Mouse (Mus musculus): ENCODE data around the gene Cnnm3.
A peak's percentile ranks its signal among the peaks of the same experiment; 100 is the strongest.
"Not testable (repeated sequence)": the region's sequence is repeated elsewhere in the genome, so short reads cannot be mapped to it uniquely, and the experiment has no call there.

Gene Cnnm3

GRCm38 (mm10) chr1:36501261-36501660, 10.4 kb upstream of the Cnnm3 start:
- DNase-seq: peak; percentile 79

GRCm38 (mm10) chr1:36508238-36508637, 3.4 kb upstream of the Cnnm3 start:
- DNase-seq: no peak

GRCm38 (mm10) chr1:36512089-36512965, 660 bp downstream of the Cnnm3 start:
- peak; percentile 75 for DNase-seq

- no peak for DNase-seq
These were observed 1.3 kb downstream of the Cnnm3 start for GRCm38 (mm10) chr1:36512966-36513280.

- no peak for DNase-seq
These were observed 1.6 kb downstream of the Cnnm3 start for GRCm38 (mm10) chr1:36513310-36513709.

GRCm38 (mm10) chr1:36513718-36514117, 2.1 kb downstream of the Cnnm3 start:
- DNase-seq: peak; percentile 63

DNA sequence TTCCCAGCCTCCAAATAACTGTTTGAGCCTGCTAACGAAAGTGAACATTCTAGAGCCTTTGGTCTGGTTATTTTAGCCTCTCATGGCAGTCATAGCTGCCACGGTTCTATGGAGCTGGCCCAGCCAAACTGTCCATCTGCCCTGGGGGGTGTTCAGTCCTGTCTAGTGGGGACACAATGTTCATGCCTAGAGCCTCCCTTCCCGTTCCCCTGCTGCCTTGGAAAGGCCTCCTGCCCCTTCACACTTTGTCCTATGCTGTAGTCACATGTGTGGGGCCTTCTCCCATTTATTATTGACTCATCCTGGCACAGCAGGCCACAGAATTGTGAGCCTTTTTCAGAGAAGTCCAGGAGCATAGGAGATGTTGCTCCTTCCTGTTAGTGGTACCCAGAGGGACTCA, 6.6 kb downstream of the Cnnm3 start:
- DNase-seq: no peak

- DNase-seq: no peak
These were observed 8.0 kb downstream of the Cnnm3 start for GRCm38 (mm10) chr1:36519626-36520025.

GRCm38 (mm10) chr1:36522210-36522609, 10.5 kb downstream of the Cnnm3 start:
- DNase-seq: no peak

DNA sequence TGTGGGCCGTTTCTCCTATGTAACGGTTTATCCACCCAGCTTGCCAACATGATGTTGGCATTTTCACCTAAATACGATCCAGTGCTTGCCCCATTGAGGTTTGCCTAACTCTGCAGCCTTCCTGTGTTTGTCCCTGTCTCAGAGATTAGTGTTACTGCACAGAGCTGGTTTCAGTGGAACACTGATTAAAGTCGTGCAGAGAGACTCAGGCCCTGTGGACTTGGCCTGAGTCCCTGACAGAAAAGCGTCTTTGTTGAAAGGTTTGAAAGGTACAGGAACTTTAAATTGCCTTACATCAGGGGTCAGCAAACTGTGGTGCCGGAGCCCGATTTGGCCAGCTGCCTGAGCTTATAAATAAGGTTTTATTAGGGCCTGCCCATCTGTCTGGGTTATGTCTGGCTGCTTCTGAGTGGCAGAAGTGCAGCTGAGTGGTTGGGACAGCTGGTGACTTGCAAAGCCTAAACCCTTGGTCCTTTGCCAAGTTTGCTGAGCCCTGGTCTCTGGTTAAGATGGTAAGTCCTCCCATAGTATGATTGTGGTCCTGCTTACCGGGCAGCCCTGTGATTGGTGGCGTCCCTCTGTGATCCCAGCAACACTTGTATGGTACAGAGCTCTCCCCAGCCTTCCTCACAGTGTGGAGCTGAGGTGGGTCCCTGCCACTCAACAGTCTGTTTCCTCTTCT, 11.8 kb downstream of the Cnnm3 start:
- no peak for DNase-seq

GRCm38 (mm10) chr1:36524058-36524457, 12.4 kb downstream of the Cnnm3 start:
- no peak for DNase-seq

DNA sequence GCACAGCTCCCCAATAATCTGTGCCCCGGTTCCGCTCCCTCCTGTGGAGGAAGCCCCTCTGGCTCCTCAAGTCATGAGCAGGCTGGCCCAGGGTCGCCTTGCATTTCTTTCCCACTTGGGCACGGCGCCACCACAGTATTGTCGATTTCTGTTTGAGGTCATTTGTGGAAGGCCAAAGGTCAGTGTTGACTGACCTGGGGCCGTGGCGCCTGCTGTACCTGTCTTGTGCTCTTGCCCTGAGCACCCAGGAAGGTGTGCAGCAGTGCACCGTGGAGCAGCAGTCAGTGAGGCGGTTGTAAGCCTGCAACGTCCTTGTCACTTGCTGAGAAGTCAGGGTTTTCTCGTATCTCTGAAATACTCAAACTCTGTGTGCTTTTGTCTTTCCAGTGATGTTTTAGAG, 14.1 kb downstream of the Cnnm3 start:
- DNase-seq: no peak

- DNase-seq: no peak
These were observed 15.2 kb downstream of the Cnnm3 start for GRCm38 (mm10) chr1:36526903-36527302.

DNA sequence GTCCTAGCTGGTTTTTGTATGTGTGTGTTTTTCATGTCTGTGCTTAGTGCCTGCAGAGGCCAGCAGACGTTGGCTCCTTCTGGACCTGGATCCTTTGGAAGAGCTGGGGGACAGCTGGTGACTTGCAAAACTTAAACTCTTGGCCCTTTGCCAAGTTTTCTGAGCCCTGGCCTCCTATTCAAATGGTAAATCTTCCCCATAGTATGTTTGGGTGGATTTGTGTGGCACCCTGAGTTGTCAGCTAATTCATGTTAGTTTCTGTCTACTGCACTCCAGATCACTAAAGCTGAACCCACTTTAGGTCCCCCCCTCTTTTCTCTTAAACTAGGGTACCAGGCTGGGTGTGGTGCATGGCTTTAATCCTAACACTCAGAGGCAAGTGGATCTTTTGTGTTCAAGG, 16.7 kb downstream of the Cnnm3 start:
- peak; percentile 36 for DNase-seq

DNA sequence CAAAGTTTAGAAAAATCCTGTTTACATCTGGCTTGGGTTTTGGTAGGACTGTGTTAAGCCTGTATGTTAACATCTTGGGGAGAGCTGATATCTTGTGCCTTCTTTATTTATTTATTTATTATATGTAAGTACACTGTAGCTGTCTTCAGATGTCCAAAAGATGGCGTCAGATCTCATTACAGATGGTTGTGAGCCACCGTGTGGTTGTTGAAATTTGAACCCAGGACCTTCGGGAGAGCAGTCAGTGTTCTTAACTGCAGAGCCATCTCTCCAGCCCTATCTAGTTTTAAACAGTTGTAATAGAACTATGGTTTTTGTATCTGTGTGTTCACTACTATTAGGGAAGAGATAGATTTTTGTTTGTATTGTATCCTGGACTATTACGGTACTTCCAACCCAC, 17.6 kb downstream of the Cnnm3 start:
- no peak for DNase-seq

- DNase-seq: no peak
These were observed 18.2 kb downstream of the Cnnm3 start for GRCm38 (mm10) chr1:36529875-36530274.

DNA sequence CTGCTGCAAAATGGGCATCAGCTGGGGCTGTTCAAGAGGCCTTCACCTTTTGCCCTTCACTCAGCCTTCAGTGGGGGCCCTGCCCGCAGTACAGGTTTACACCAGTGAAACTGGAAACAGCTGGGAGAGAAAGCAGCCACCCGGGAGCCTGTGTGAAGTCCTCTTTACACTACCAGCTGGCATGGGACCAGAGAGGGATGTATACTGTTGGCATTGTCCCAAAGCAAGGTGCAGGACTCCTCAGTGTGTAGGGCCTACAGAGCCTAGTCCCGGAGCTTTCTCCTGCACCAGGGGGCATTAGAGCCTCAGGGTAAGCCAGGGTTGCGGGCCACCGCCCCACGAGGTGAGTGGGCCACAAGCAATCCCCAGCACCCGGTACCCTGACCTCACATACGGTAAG, 18.8 kb downstream of the Cnnm3 start:
- no peak for DNase-seq

DNA sequence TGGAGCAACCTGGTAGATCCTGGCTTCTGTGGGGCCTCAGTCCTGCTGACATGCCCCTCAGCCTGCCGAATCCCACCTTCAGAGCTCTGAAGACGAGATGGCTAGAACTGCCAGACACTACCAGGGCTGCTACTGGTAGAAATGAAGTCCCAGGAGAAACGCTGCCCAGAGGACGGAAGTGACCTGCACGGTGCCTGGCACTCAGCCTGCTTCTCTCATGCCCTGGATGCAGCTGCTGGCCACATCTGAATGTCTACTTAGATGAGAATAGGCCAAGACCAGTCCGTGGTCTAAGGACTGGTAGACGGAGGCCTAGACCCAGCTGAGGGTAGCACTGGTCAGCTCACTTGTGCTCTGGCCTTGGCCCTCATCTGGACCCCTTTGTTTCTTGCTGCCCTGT, 19.3 kb downstream of the Cnnm3 start:
- DNase-seq: no peak

- no peak for DNase-seq
These were observed 19.8 kb downstream of the Cnnm3 start for GRCm38 (mm10) chr1:36531461-36531860.

DNA sequence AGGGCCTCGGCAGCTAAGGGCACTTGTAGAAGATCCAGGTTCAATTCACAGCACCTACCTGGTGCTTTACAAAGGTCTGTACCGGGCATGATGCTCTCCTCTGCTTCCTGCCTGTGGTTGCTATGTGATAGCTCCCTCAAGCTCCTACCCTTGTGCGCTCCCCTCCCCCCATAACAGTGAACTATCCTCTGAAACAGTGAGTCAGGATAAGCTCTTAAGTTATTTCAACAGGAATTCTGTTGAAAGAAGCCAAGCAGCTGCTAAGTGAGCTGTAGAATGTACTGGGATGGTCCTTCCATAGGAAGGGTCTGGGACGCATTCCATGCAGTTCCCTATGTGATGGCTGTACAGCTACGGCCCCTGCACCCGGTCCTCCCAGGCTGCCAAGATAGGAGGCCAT, 21.9 kb downstream of the Cnnm3 start:
- no peak for DNase-seq

DNA sequence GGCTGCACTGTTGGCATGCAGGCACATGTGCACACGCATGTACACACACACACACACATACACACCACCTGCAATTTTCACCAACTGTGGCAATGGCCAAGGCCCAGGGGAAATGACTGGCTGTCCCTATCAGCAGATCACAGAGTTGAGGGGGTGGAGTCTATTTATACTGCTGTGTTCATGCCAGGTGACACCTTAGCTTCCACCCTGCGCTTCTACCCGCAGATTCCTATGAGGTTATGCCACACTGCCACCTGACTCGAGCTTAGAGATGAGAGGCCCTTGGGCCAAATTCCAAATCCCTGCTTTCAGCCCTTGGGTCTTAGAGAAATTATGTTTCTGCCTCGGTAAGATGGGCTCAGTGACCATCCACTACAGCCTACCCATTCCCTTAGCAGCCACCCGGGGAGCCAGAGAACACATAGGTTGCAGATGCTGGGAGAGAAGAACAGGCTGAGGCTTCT, 23.0 kb downstream of the Cnnm3 start:
- no peak for DNase-seq

DNA sequence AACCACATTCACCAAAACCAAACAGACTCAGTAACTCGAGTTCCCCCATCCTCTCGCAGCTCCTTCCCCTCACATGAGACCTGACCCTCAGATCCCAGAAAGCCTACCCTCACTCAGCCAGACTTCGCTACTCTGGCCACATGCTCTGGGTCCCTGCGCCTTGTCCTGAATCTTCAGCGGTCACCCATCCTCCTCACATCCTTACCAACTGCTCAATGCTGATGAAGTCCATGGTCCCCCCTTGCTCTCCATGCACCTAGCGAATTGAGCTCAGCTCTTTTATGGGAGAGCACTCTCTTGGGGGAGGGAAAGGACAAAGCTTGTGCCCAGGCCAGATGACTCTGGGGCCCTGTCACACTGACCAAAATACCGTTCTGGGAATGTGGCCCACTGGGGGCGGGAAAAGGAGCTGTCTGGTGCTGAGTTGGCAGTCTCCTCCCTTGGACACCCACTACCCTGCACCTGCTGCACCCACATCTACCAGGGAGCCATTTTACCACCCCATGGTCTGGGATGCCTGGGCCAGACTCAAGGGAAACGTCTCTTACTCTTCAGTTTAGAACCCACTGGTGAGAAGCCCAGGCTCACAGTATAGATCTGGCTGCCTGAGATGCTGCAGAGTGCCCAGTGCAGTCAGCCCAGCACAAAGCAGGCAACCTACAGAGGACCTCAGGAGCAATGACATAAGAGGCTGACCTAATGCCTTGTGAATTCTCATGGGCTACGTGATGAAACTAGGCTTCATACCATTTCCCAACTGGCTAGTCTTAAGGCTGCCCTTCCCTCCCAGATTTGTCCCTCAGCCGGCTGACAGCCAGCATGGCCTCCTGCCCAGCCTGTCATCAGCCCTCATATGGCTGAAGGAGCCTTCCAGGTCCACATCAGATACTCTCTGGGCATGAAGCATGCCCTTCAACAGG, 24.1 kb downstream of the Cnnm3 start:
- DNase-seq: no peak

DNA sequence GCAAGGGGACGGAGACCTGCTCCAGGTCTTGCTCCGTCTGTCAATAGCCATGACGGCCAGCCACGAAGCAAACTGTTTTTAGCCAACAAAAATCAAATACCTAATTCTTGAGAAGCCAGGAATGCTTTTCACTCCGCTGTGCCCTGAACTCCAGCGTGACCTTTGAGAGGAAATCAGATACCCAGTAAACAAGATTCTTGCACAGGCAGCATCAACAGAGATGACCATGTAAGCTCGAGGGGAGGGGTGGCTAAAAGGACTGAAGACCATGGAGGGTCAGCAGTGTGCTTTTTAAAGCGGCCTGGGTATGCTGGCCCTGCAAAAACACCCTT, 24.7 kb downstream of the Cnnm3 start:
- no peak for DNase-seq

DNA sequence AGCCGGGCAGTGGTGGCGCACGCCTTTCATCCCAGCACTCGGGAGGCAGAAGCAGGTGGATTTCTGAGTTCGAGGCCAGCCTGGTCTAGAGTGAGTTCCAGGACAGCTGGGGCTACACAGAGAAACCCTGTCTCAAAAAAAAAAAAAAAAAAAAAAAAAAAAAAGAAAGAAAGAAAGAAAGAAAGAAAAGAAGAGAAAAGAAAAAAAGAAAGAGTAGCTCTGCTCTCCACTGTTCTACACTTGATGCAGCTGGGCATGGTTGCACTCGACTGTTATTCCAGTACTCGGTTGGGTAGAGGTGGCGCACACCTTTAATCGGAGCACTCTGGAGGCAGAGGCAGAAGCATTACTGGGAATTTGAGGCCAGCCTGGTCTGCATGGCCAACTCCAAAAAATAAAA, 25.1 kb downstream of the Cnnm3 start, which contains the start of gene Ankrd23:
Ankrd23 (minus strand) TSS at position 101 of the 400 bp plus-strand sequence.
- not testable (repeated sequence) for DNase-seq
